Mouse (Mus musculus): Measurements from ENCODE around the gene Olfr913. TPM values are rescaled to one million over a fixed set of nuclear protein-coding genes. Genes with fewer than 3 reads are reported as not detected.

The Olfr913 gene
- polyA plus RNA-seq (2015; fragmentation: Nextera tagmentation; extraction: Ambion mirVana), result not detected in 2 replicates

DNA sequence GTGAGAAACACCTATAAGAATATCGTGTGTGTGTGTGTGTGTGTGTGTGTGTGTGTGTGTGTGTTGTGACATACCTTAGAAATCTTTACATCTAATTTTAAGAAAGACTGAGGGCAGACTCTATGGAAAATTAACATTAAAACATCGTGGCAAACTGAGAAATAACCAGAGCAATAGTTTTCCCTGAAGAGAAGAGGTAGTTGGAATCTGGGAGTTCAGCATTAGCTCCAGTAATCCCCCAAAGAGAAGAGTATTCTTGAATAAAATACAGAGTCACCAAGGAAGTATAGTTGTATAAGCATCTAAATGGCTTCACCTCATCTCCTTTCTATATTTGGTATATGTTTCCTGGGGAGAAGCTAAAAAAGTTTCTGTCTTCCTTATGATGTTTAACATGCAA lies at the start of gene Olfr913:
Olfr913 (plus strand) TSS at position 301 of the 400 bp plus-strand sequence.
- Histone ChIP-seq H3K4me1 (no peaks in the 10 kb centered on the region), H3K27me3 (no peaks in the 10 kb centered on the region), H3K9ac (no peak within 1 kb of the TSS), H3K4me3 (replicated peaks) (no peak within 1 kb of the TSS), H3K4me2 (no peak within 1 kb of the TSS), H3K36me3 (no peaks in the 10 kb centered on the region), H3K27ac (no peak within 1 kb of the TSS), H3K9me3 (replicated peaks) (no peaks in the 10 kb centered on the region)
- no peak for ATAC-seq (replicated peaks; ENCODE audit: low FRiP score)
- WGBS, result 31% methylated on average over 2 of the region's 2 CpGs

- no peaks in the 10 kb centered on the region for H3K36me3 ChIP-seq
- no peaks in the 10 kb centered on the region for H3K9me3 ChIP-seq (replicated peaks)
- 58% methylated on average over 1 of the region's 1 CpGs for WGBS
- no peak within 1 kb of the TSS for H3K4me3 ChIP-seq (replicated peaks)
- H3K4me1 ChIP-seq, result no peaks in the 10 kb centered on the region
- H3K4me2 ChIP-seq, result no peak within 1 kb of the TSS
- no peak for ATAC-seq (replicated peaks; ENCODE audit: low FRiP score)
- no peak within 1 kb of the TSS for H3K27ac ChIP-seq
- H3K27me3 ChIP-seq, result no peaks in the 10 kb centered on the region
- no peak within 1 kb of the TSS for H3K9ac ChIP-seq
Observed at GRCm38 (mm10) chr9:38579878-38580277, 12.7 kb upstream of the Olfr913 start, which contains the start of gene Olfr912. Gene Olfr912, plus strand, starts transcription at chr9:38580178.

- WGBS, result 46% methylated on average over 1 of the region's 1 CpGs
- Histone ChIP-seq H3K36me3 (no peaks in the 10 kb centered on the region), H3K4me2 (no peak overlapping the region), H3K9ac (no peak overlapping the region), H3K27ac (no peak overlapping the region), H3K27me3 (no peaks in the 10 kb centered on the region), H3K9me3 (replicated peaks) (no peaks in the 10 kb centered on the region), H3K4me1 (no peaks in the 10 kb centered on the region), H3K4me3 (replicated peaks) (no peak overlapping the region)
- ATAC-seq (replicated peaks; ENCODE audit: low FRiP score), result no peak
Observed at GRCm38 (mm10) chr9:38591056-38591455, 1.5 kb upstream of the Olfr913 start.

DNA sequence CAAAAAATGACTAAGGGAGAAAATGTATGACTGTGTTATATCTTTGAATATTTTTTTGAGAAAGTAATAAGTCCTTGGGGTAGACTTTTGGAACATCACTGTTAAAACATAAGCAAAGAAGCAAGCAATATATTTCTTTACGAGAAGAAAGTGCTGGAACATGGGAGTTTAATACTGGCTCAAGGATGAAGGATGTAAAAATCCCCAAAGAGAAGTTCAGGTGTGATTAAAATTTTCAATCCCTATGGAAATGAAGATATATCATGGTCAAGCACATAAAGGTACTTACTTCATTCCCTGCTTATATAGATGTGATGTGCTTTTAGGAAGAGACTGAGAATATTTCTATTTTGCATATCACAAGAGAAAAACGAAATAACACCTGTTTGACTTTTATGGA lies 12.2 kb downstream of the Olfr913 start, which contains the start of gene Olfr914:
Olfr914 (plus strand) TSS at position 301 of the 400 bp plus-strand sequence.
- no peak within 1 kb of the TSS for H3K27ac ChIP-seq
- 72% methylated on average over 2 of the region's 2 CpGs for WGBS
- no peak within 1 kb of the TSS for H3K4me3 ChIP-seq (replicated peaks)
- H3K4me2 ChIP-seq, result no peak within 1 kb of the TSS
- no peak for ATAC-seq (replicated peaks; ENCODE audit: low FRiP score)
- H3K4me1 ChIP-seq, result no peaks in the 10 kb centered on the region
- H3K9ac ChIP-seq, result no peak within 1 kb of the TSS
- H3K27me3 ChIP-seq, result no peaks in the 10 kb centered on the region
- no peaks in the 10 kb centered on the region for H3K9me3 ChIP-seq (replicated peaks)
- H3K36me3 ChIP-seq, result no peaks in the 10 kb centered on the region

GRCm38 (mm10) chr9:38632406-38632805 lies 39.8 kb downstream of the Olfr913 start:
- Histone ChIP-seq H3K4me2 (no peak overlapping the region), H3K27me3 (no peaks in the 10 kb centered on the region), H3K9me3 (replicated peaks) (no peaks in the 10 kb centered on the region), H3K4me1 (no peaks in the 10 kb centered on the region), H3K4me3 (replicated peaks) (no peak overlapping the region), H3K27ac (no peak overlapping the region), H3K36me3 (no peaks in the 10 kb centered on the region), H3K9ac (no peak overlapping the region)
- no peak for ATAC-seq (replicated peaks; ENCODE audit: low FRiP score)
- 88% methylated on average over 4 of the region's 4 CpGs for WGBS

Other genes with a start within 250 kb of the Olfr913 start
- not detected in 2 replicates for gene Olfr898, start 244.3 kb upstream of the Olfr913 start, polyA plus RNA-seq (2015; fragmentation: Nextera tagmentation; extraction: Ambion mirVana)
- not detected in 2 replicates for gene Olfr250, start 225.9 kb upstream of the Olfr913 start, polyA plus RNA-seq (2015; fragmentation: Nextera tagmentation; extraction: Ambion mirVana)
- gene Olfr251, start 215.7 kb upstream of the Olfr913 start, polyA plus RNA-seq (2015; fragmentation: Nextera tagmentation; extraction: Ambion mirVana), result not detected in 2 replicates
- not detected in 2 replicates for gene Olfr147, start 191.1 kb upstream of the Olfr913 start, polyA plus RNA-seq (2015; fragmentation: Nextera tagmentation; extraction: Ambion mirVana)
- gene Olfr901, start 163.3 kb upstream of the Olfr913 start, polyA plus RNA-seq (2015; fragmentation: Nextera tagmentation; extraction: Ambion mirVana), result not detected in 2 replicates
- not detected in 2 replicates for gene Olfr902, start 145.1 kb upstream of the Olfr913 start, polyA plus RNA-seq (2015; fragmentation: Nextera tagmentation; extraction: Ambion mirVana)
- not detected in 2 replicates for gene Olfr904, start 129.6 kb upstream of the Olfr913 start, polyA plus RNA-seq (2015; fragmentation: Nextera tagmentation; extraction: Ambion mirVana)
- gene Olfr905, start 121.7 kb upstream of the Olfr913 start, polyA plus RNA-seq (2015; fragmentation: Nextera tagmentation; extraction: Ambion mirVana), result not detected in 2 replicates
- not detected in 2 replicates for gene Olfr906, start 105.7 kb upstream of the Olfr913 start, polyA plus RNA-seq (2015; fragmentation: Nextera tagmentation; extraction: Ambion mirVana)
- gene Olfr907, start 97.0 kb upstream of the Olfr913 start, polyA plus RNA-seq (2015; fragmentation: Nextera tagmentation; extraction: Ambion mirVana), result not detected in 2 replicates
- not detected in 2 replicates for gene Olfr911-ps1, start 71.2 kb upstream of the Olfr913 start, polyA plus RNA-seq (2015; fragmentation: Nextera tagmentation; extraction: Ambion mirVana)
- gene Olfr910, start 54.9 kb upstream of the Olfr913 start, polyA plus RNA-seq (2015; fragmentation: Nextera tagmentation; extraction: Ambion mirVana), result not detected in 2 replicates
- not detected in 2 replicates for gene Olfr912, start 12.6 kb upstream of the Olfr913 start, polyA plus RNA-seq (2015; fragmentation: Nextera tagmentation; extraction: Ambion mirVana)
- gene Olfr914, start 12.3 kb downstream of the Olfr913 start, polyA plus RNA-seq (2015; fragmentation: Nextera tagmentation; extraction: Ambion mirVana), result not detected in 2 replicates
- not detected in 2 replicates for gene Olfr916, start 67.1 kb downstream of the Olfr913 start, polyA plus RNA-seq (2015; fragmentation: Nextera tagmentation; extraction: Ambion mirVana)
- not detected in 2 replicates for gene Olfr917, start 73.1 kb downstream of the Olfr913 start, polyA plus RNA-seq (2015; fragmentation: Nextera tagmentation; extraction: Ambion mirVana)
- gene Olfr918, start 81.8 kb downstream of the Olfr913 start, polyA plus RNA-seq (2015; fragmentation: Nextera tagmentation; extraction: Ambion mirVana), result not detected in 2 replicates
- gene Olfr919, start 110.9 kb downstream of the Olfr913 start, polyA plus RNA-seq (2015; fragmentation: Nextera tagmentation; extraction: Ambion mirVana), result not detected in 2 replicates
- gene Vwa5a, start 125.5 kb downstream of the Olfr913 start, polyA plus RNA-seq (2015; fragmentation: Nextera tagmentation; extraction: Ambion mirVana), result 17.2 and 21.2 TPM in 2 replicates
- gene Olfr920, start 159.5 kb downstream of the Olfr913 start, polyA plus RNA-seq (2015; fragmentation: Nextera tagmentation; extraction: Ambion mirVana), result 0.03 TPM in 1 of 2 replicates, not detected in the other
- not detected in 2 replicates for gene Olfr921, start 180.3 kb downstream of the Olfr913 start, polyA plus RNA-seq (2015; fragmentation: Nextera tagmentation; extraction: Ambion mirVana)
- gene Olfr922, start 221.9 kb downstream of the Olfr913 start, polyA plus RNA-seq (2015; fragmentation: Nextera tagmentation; extraction: Ambion mirVana), result not detected in 2 replicates
- not detected in 2 replicates for gene Olfr923, start 233.8 kb downstream of the Olfr913 start, polyA plus RNA-seq (2015; fragmentation: Nextera tagmentation; extraction: Ambion mirVana)